In the genomic region with DNA sequence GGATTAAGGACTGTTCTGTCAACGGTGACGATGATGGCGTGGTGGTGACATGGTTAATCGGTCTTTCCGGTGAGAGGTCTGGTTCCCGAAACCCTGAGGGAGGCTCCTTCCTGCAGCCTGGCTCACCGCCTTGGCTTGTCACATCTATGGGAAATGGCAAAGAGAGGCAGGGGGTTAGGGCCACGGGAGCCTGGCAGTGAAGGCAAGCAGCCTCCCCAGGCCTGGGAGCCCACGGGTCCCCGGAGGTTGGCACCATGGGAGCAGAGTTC, we compare ENCODE assay signal across 16 mouse cellular contexts.
"Had no signal": no experiment of that assay in that cellular context is flagged by ENCODE, and none has a peak within 500 bp of the region (broad histone marks: within the 10 kb centered on the region; RNA-seq: fewer than 3 reads in every experiment).

No protein-coding gene starts in this region.

- H3K27ac ChIP-seq: limb, embryonic 12.5 days; limb, embryonic 15.5 days; liver, embryonic 14.5 days; lung, embryonic 15.5 days; midbrain, embryonic 10.5 days; midbrain, embryonic 13.5 days; stomach, postnatal 0 days had no signal

- H3K9me3 ChIP-seq: limb, embryonic 12.5 days; limb, embryonic 15.5 days; lung, embryonic 15.5 days; megakaryocyte, embryonic 14.5 days; midbrain, embryonic 10.5 days; midbrain, embryonic 13.5 days had no signal

- H3K4me1 ChIP-seq: limb, embryonic 12.5 days; midbrain, embryonic 13.5 days had no signal

- DNase-seq: left cerebral cortex, postnatal 4 days; lung, adult 18-20 months; lung, postnatal 10 days; lung, postnatal 36 days; thymus, adult 2 months; thymus, postnatal 14 days; thymus, postnatal 4 days had no signal

- H3K4me2 ChIP-seq: limb, embryonic 12.5 days; limb, embryonic 15.5 days; lung, embryonic 15.5 days; midbrain, embryonic 13.5 days had no signal

- H3K9ac ChIP-seq: limb, embryonic 12.5 days; limb, embryonic 15.5 days; liver, embryonic 14.5 days; lung, embryonic 15.5 days; midbrain, embryonic 13.5 days had no signal

- H3K4me3 ChIP-seq: limb, embryonic 12.5 days; limb, embryonic 15.5 days; lung, embryonic 15.5 days; megakaryocyte, embryonic 14.5 days; midbrain, embryonic 10.5 days; midbrain, embryonic 13.5 days had no signal

- H3K27me3 ChIP-seq: limb, embryonic 12.5 days; limb, embryonic 15.5 days; lung, embryonic 15.5 days; megakaryocyte, embryonic 14.5 days; midbrain, embryonic 13.5 days had no signal

- ATAC-seq: midbrain, embryonic 13.5 days; midbrain, embryonic 16.5 days had no signal
